ENCODE assay signal across 19 mouse cellular contexts in genomic region chr13:71732903-71733302, GRCm38 (mm10).
DNase-seq lines count a peak whose midpoint lies in the region; ATAC-seq and TF ChIP-seq lines count a peak whose summit lies in the region.
"Had no signal": no experiment of that assay in that cellular context is flagged by ENCODE, and none has a peak within 500 bp of the region (broad histone marks: within the 10 kb centered on the region; RNA-seq: fewer than 3 reads in every experiment).

No protein-coding gene starts in this region.

- H3K9ac ChIP-seq in stomach, embryonic 16.5 days (ENCODE audit: low read length) = no peak overlapping the region
- H3K9ac ChIP-seq in stomach, postnatal 0 days (ENCODE audit: low read length) = no peak overlapping the region

- H3K4me2 ChIP-seq in stomach, embryonic 16.5 days (ENCODE audit: low read depth, low read length) = no peak overlapping the region
- H3K4me2 ChIP-seq in stomach, postnatal 0 days (replicated peaks; ENCODE audit: low read depth) = no peak overlapping the region

- peak overlapping the region; percentile 62; the same call in 1 of the 2 replicates for H3K27ac ChIP-seq in stomach, embryonic 16.5 days (ENCODE audit: low read length)
- peak overlapping the region; percentile 80 for H3K27ac ChIP-seq in stomach, postnatal 0 days (replicated peaks)

- no peak overlapping the region for H3K4me3 ChIP-seq in stomach, embryonic 16.5 days (replicated peaks; ENCODE audit: low read length)
- H3K4me3 ChIP-seq in stomach, postnatal 0 days (ENCODE audit: low read depth, low read length) = no peak overlapping the region

- TF ChIP-seq CTCF in stomach, postnatal 0 days (IDR thresholded peaks at IDR 0.05; ENCODE audit: low read depth) = no peak

- DNase-seq in stomach, postnatal 0 days (ENCODE audit: low spot score) = peak; percentile 24
- DNase-seq in adrenal gland, adult 8-10 months = no peak
- no peak for DNase-seq in left cerebral cortex, adult 11 months (ENCODE audit: low spot score)
- DNase-seq: adrenal gland, adult 2 months; adrenal gland, postnatal 10 days; adrenal gland, postnatal 14 days; adrenal gland, postnatal 25 days; adrenal gland, postnatal 36 days; B cell, adult 2 months; cerebellum, adult 11 months; cerebellum, adult 11-12 months; cerebellum, adult 18-20 months; cerebellum, adult 2 months had no signal

- no peaks in the 10 kb centered on the region for H3K27me3 ChIP-seq in stomach, embryonic 16.5 days (ENCODE audit: control insufficient read depth, insufficient read depth, low read length)
- H3K27me3 ChIP-seq in stomach, postnatal 0 days (ENCODE audit: control insufficient read depth, insufficient read depth, low read length) = no peaks in the 10 kb centered on the region
- H3K27me3 ChIP-seq: CH12.LX, Patski had no signal

- H3K9me3 ChIP-seq in stomach, embryonic 16.5 days (replicated peaks; ENCODE audit: control insufficient read depth, low read length) = no peaks in the 10 kb centered on the region
- H3K9me3 ChIP-seq in stomach, postnatal 0 days (ENCODE audit: control insufficient read depth, low read length) = no peaks in the 10 kb centered on the region

- 41% methylated on average over 1 of the region's 1 CpGs for WGBS in stomach, embryonic 16.5 days
- 35% methylated on average over 1 of the region's 1 CpGs for WGBS in stomach, postnatal 0 days

- H3K36me3 ChIP-seq in stomach, embryonic 16.5 days (ENCODE audit: control insufficient read depth, insufficient read depth, low read length) = no peaks in the 10 kb centered on the region
- no peaks in the 10 kb centered on the region for H3K36me3 ChIP-seq in stomach, postnatal 0 days (ENCODE audit: control insufficient read depth, insufficient read depth, low read length)
- H3K36me3 ChIP-seq: G1E had no signal

- 0 out of 2 replicates have a peak, but pooled peaks cover 3% of the 10 kb centered on the region for H3K4me1 ChIP-seq in stomach, embryonic 16.5 days (ENCODE audit: control insufficient read depth, insufficient read depth, low read length)
- no peaks in the 10 kb centered on the region; the same call in 1 of the 2 replicates for H3K4me1 ChIP-seq in stomach, postnatal 0 days (replicated peaks; ENCODE audit: control insufficient read depth, insufficient read depth)

- 0 out of 2 replicates have a peak, but pooled peaks have one; percentile 50 for ATAC-seq in stomach, embryonic 16.5 days (ENCODE audit: insufficient read depth, low FRiP score)
- ATAC-seq in stomach, postnatal 0 days (ENCODE audit: low FRiP score, low TSS enrichment) = peak; percentile 91
- ATAC-seq: activated CD4-positive, CD25-positive, alpha-beta regulatory T cell, adult 4 months; CD4-positive, CD25-positive, alpha-beta regulatory T cell, adult 4 months; Patski had no signal

- TF ChIP-seq EP300 in stomach, postnatal 0 days (optimal IDR thresholded peaks at IDR 0.05) = no peak
